Comparison of ENCODE assay signal across 28 mouse cellular contexts in the genomic region with DNA sequence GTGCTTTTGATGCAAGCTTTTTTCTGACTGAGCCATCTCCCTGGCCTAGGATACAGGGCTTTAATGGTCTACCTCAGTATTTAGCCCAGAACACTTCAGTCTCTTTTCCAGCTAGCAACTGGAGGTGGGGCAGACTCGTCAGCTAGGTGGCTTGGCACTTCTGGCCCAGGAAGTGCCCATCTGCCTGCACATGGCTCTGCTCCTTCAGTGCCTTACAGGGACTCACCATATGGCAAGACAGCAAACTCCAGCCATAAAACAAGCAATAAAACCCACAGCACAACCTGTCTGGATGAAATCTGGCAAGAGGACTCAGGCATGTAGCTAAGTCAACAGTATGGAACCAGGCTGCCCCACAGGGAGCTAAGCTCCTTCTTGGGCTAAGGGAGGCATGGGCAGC. TPM values are rescaled to one million over a fixed set of nuclear protein-coding genes. Genes with fewer than 3 reads are reported as not detected.
A peak's percentile ranks its signal among the peaks of the same experiment; 100 is the strongest.
DNase-seq lines count a peak whose midpoint lies in the region; ATAC-seq and TF ChIP-seq lines count a peak whose summit lies in the region.
"Had no signal": no experiment of that assay in that cellular context is flagged by ENCODE, and none has a peak within 500 bp of the region (broad histone marks: within the 10 kb centered on the region; RNA-seq: fewer than 3 reads in every experiment).

No protein-coding gene starts in this region.

- no peaks in the 10 kb centered on the region for H3K36me3 ChIP-seq in forebrain, embryonic 14.5 days (ENCODE audit: control insufficient read depth, insufficient read depth, low read length)
- no peaks in the 10 kb centered on the region for H3K36me3 ChIP-seq in forebrain, postnatal 0 days (ENCODE audit: insufficient read depth)
- H3K36me3 ChIP-seq: G1E; neural tube, embryonic 13.5 days had no signal

- peaks cover 3% of the 10 kb centered on the region; the same call in 1 of the 2 replicates for H3K4me1 ChIP-seq in forebrain, embryonic 14.5 days (ENCODE audit: control insufficient read depth, insufficient read depth, low read length)
- no peaks in the 10 kb centered on the region for H3K4me1 ChIP-seq in forebrain, postnatal 0 days (ENCODE audit: insufficient read depth)
- peaks cover 12% of the 10 kb centered on the region for H3K4me1 ChIP-seq in cerebellum, adult 2 months (ENCODE audit: control insufficient read depth, insufficient read depth, low read length)
- H3K4me1 ChIP-seq: neural tube, embryonic 13.5 days had no signal

- TF ChIP-seq CTCF in forebrain, postnatal 0 days (IDR thresholded peaks at IDR 0.05; ENCODE audit: low read depth): no peak
- no peak for TF ChIP-seq CTCF in cerebellum, adult 2 months (IDR thresholded peaks at IDR 0.05; ENCODE audit: borderline replicate concordance, insufficient read depth, low read depth, low read length)

- no peak for ATAC-seq in forebrain, embryonic 14.5 days
- ATAC-seq in forebrain, postnatal 0 days: no peak
- ATAC-seq: hindbrain, embryonic 16.5 days; intestine, postnatal 0 days had no signal

- no peak overlapping the region for H3K4me2 ChIP-seq in forebrain, embryonic 14.5 days (ENCODE audit: low read length)
- no peak overlapping the region for H3K4me2 ChIP-seq in forebrain, postnatal 0 days (ENCODE audit: low read depth)
- H3K4me2 ChIP-seq: liver, embryonic 11.5 days; neural tube, embryonic 13.5 days had no signal

- intact Hi-C loops in left cerebral cortex, postnatal 4 days (cut with DNase I): no loop called here

- no peaks in the 10 kb centered on the region for H3K27me3 ChIP-seq in forebrain, embryonic 14.5 days (replicated peaks; ENCODE audit: control insufficient read depth, insufficient read depth, low read length)
- H3K27me3 ChIP-seq in forebrain, postnatal 0 days (ENCODE audit: insufficient read depth, low read length): no peaks in the 10 kb centered on the region
- H3K27me3 ChIP-seq in cerebellum, adult 2 months (ENCODE audit: control insufficient read depth, insufficient read depth, low read length): 0 out of 2 replicates have a peak, but pooled peaks cover 1% of the 10 kb centered on the region

- no peak overlapping the region for H3K4me3 ChIP-seq in forebrain, embryonic 14.5 days (ENCODE audit: low read depth, low read length)
- H3K4me3 ChIP-seq in forebrain, postnatal 0 days (ENCODE audit: low read depth, low read length): no peak overlapping the region
- no peak overlapping the region for H3K4me3 ChIP-seq in cerebellum, adult 2 months (replicated peaks; ENCODE audit: insufficient read depth, low read depth, low read length)
- H3K4me3 ChIP-seq: neural tube, embryonic 13.5 days had no signal

- H3K9me3 ChIP-seq in forebrain, embryonic 14.5 days (replicated peaks; ENCODE audit: control insufficient read depth, low read length): no peaks in the 10 kb centered on the region
- no peaks in the 10 kb centered on the region for H3K9me3 ChIP-seq in forebrain, postnatal 0 days (ENCODE audit: low read length)
- H3K9me3 ChIP-seq: neural tube, embryonic 13.5 days had no signal

- 59% methylated on average over 1 of the region's 1 CpGs for WGBS in forebrain, embryonic 14.5 days
- 46% methylated on average over 1 of the region's 1 CpGs for WGBS in forebrain, postnatal 0 days
- WGBS in cerebellum, adult 2 months: 13% methylated on average over 1 of the region's 1 CpGs

- H3K9ac ChIP-seq in forebrain, embryonic 14.5 days (ENCODE audit: low read length): no peak overlapping the region
- H3K9ac ChIP-seq in forebrain, postnatal 0 days: no peak overlapping the region
- H3K9ac ChIP-seq: neural tube, embryonic 13.5 days had no signal

- no peak overlapping the region for H3K27ac ChIP-seq in forebrain, embryonic 14.5 days (ENCODE audit: low read depth, low read length)
- no peak overlapping the region for H3K27ac ChIP-seq in forebrain, postnatal 0 days (ENCODE audit: low read depth, low read length)
- no peak overlapping the region for H3K27ac ChIP-seq in cerebellum, adult 2 months (ENCODE audit: insufficient read depth, low read length)
- H3K27ac ChIP-seq: neural tube, embryonic 13.5 days had no signal

- no peak for TF ChIP-seq POLR2A in cerebellum, adult 2 months (IDR thresholded peaks at IDR 0.05; ENCODE audit: borderline replicate concordance, insufficient read depth, low read length)

- DNase-seq in forebrain, embryonic 14.5 days (ENCODE audit: low spot score): peak; percentile 29
- no peak for DNase-seq in forebrain, postnatal 0 days
- peak; percentile 24 for DNase-seq in left cerebral cortex, postnatal 4 days
- DNase-seq in left cerebral cortex, adult 11 months (ENCODE audit: low spot score): no peak
- peak; percentile 23 to 59 for DNase-seq in cerebellum, adult 2 months
- peak; percentile 24 for DNase-seq in forelimb bud, embryonic 11.5 days (ENCODE audit: low read depth, low spot score)
- DNase-seq in MN1 (ENCODE audit: low spot score): no peak
- no peak for DNase-seq in kidney, adult 18-20 months
- DNase-seq: adrenal gland, postnatal 25 days; gastrocnemius, postnatal 25 days; lung, adult 18-20 months; lung, postnatal 14 days; midbrain, embryonic 14.5 days; right cerebral cortex, postnatal 25 days; thymus, adult 18-20 months; thymus, postnatal 4 days had no signal

RNA-seq across cellular contexts. Expression of gene 5530401A14Rik, which starts 57.9 kb away (rescaled TPM):
- 0.08 and 0.17 TPM in 2 replicates for polyA plus RNA-seq in forebrain, embryonic 14.5 days (2014; fragmentation: Nextera tagmentation; extraction: Ambion mirVana)
- total RNA-seq in forebrain, postnatal 0 days (2014; rRNA removed): not detected in 2 replicates
- 0.23 TPM in 1 of 2 replicates, not detected in the other for polyA plus RNA-seq in forebrain, postnatal 0 days (2015; fragmentation: Nextera tagmentation; extraction: Ambion mirVana)
- total RNA-seq in left cerebral cortex, postnatal 4 days (2021): under 1 TPM; 0.12 to 0.32 TPM
- polyA plus RNA-seq in cerebellum, adult 2 months (2012; rRNA removed): not detected in 2 replicates
- total RNA-seq: hematopoietic stem cell, adult 5-6 weeks; megakaryocyte, adult 5-6 weeks had no signal
- polyA plus RNA-seq: forebrain, embryonic 11.5 days; G1E; heart, embryonic 16.5 days; kidney, embryonic 16.5 days; liver, embryonic 11.5 days; spleen, adult 2 months; stomach, embryonic 14.5 days had no signal

Comparison
In these comparisons a context has a peak if more than half of its experiments do, and no peak if none do; other contexts are left out.
1. DNase-seq: peak in forebrain, embryonic 14.5 days (single experiment), left cerebral cortex, postnatal 4 days (single experiment), cerebellum, adult 2 months (2 of 2) and forelimb bud, embryonic 11.5 days (single experiment); none in forebrain, postnatal 0 days (single experiment), left cerebral cortex, adult 11 months (single experiment), MN1 (single experiment) and kidney, adult 18-20 months (single experiment).